Mouse (Mus musculus): Measurements from ENCODE around the gene Vps53. TPM values are rescaled to one million over a fixed set of nuclear protein-coding genes. Genes with fewer than 3 reads are reported as not detected.

Gene Vps53
- polyA plus RNA-seq, 2 experiments = 9.4 to 12.7 TPM

- Histone ChIP-seq H3K4me2 (ENCODE audit: low read depth) (no peak overlapping the region), H3K9ac (replicated peaks) (no peak overlapping the region), H3K27me3 (ENCODE audit: control insufficient read depth, insufficient read depth, low read length) (no peaks in the 10 kb centered on the region), H3K9me3 (ENCODE audit: control insufficient read depth, low read length) (no peaks in the 10 kb centered on the region), H3K36me3 (replicated peaks; ENCODE audit: control insufficient read depth, insufficient read depth, low read depth) (no peaks in the 10 kb centered on the region; the same call in 1 of the 2 replicates), H3K4me1 (replicated peaks; ENCODE audit: control insufficient read depth in 2 of 2, insufficient read depth in 2 of 2, low read length in 1 of 2) (no peaks in the 10 kb centered on the region), H3K4me3 (ENCODE audit: insufficient read depth in 1 of 2, low read depth in 2 of 2, low read length in 2 of 2) (no peak overlapping the region), H3K27ac (no peak overlapping the region)
- ATAC-seq (ENCODE audit: insufficient read depth) (no peak), DNase-seq (ENCODE audit: low read depth in 3 of 3, low spot score in 3 of 3) (no peak)
- WGBS (ENCODE audit: insufficient replicate concordance) = 71% methylated on average over 10 of the region's 10 CpGs
- no peak for TF ChIP-seq EP300 (IDR thresholded peaks at IDR 0.05; ENCODE audit: low read depth)
- no peak for TF ChIP-seq CTCF (IDR thresholded peaks at IDR 0.05; ENCODE audit: low read depth)
These were observed 59.0 kb downstream of the Vps53 start for GRCm38 (mm10) chr11:76120407-76120901.

- TF ChIP-seq EP300 (IDR thresholded peaks at IDR 0.05; ENCODE audit: low read depth) = no peak
- TF ChIP-seq CTCF (IDR thresholded peaks at IDR 0.05; ENCODE audit: low read depth) = no peak
- H3K9me3 ChIP-seq (ENCODE audit: control insufficient read depth, low read length) = no peaks in the 10 kb centered on the region
- 82% methylated on average over 3 of the region's 3 CpGs for WGBS (ENCODE audit: insufficient replicate concordance)
- H3K9ac ChIP-seq (replicated peaks) = no peak overlapping the region
- H3K27me3 ChIP-seq (ENCODE audit: control insufficient read depth, insufficient read depth, low read length) = no peaks in the 10 kb centered on the region
- ATAC-seq (ENCODE audit: insufficient read depth) (no peak), DNase-seq (ENCODE audit: low read depth in 3 of 3, low spot score in 3 of 3) (no peak)
- H3K27ac ChIP-seq = no peak overlapping the region
- no peak overlapping the region for H3K4me3 ChIP-seq (ENCODE audit: insufficient read depth in 1 of 2, low read depth in 2 of 2, low read length in 2 of 2)
- H3K36me3 ChIP-seq (replicated peaks; ENCODE audit: control insufficient read depth, insufficient read depth, low read depth) = no peaks in the 10 kb centered on the region; the same call in 1 of the 2 replicates
- no peaks in the 10 kb centered on the region for H3K4me1 ChIP-seq (replicated peaks; ENCODE audit: control insufficient read depth in 2 of 2, insufficient read depth in 2 of 2, low read length in 1 of 2)
- no peak overlapping the region for H3K4me2 ChIP-seq (ENCODE audit: low read depth)
These were observed 69.0 kb downstream of the Vps53 start for GRCm38 (mm10) chr11:76110416-76110815.

GRCm38 (mm10) chr11:76106551-76107496, 72.6 kb downstream of the Vps53 start:
- Histone ChIP-seq H3K9ac (replicated peaks) (no peak overlapping the region), H3K4me3 (ENCODE audit: insufficient read depth in 1 of 2, low read depth in 2 of 2, low read length in 2 of 2) (no peak overlapping the region), H3K9me3 (ENCODE audit: control insufficient read depth, low read length) (no peaks in the 10 kb centered on the region), H3K27me3 (ENCODE audit: control insufficient read depth, insufficient read depth, low read length) (no peaks in the 10 kb centered on the region), H3K36me3 (replicated peaks; ENCODE audit: control insufficient read depth, insufficient read depth, low read depth) (no peaks in the 10 kb centered on the region), H3K4me2 (ENCODE audit: low read depth) (no peak overlapping the region), H3K27ac (no peak overlapping the region), H3K4me1 (replicated peaks; ENCODE audit: control insufficient read depth in 2 of 2, insufficient read depth in 2 of 2, low read length in 1 of 2) (no peaks in the 10 kb centered on the region)
- ATAC-seq (ENCODE audit: insufficient read depth) (no peak), DNase-seq (ENCODE audit: low read depth in 3 of 3, low spot score in 3 of 3) (no peak)
- TF ChIP-seq EP300 (IDR thresholded peaks at IDR 0.05; ENCODE audit: low read depth) (no peak), CTCF (IDR thresholded peaks at IDR 0.05; ENCODE audit: low read depth) (no peak)
- WGBS (ENCODE audit: insufficient replicate concordance) = 76% methylated on average over 11 of the region's 11 CpGs

- no peaks in the 10 kb centered on the region for H3K27me3 ChIP-seq (ENCODE audit: control insufficient read depth, insufficient read depth, low read length)
- no peak for TF ChIP-seq CTCF (IDR thresholded peaks at IDR 0.05; ENCODE audit: low read depth)
- no peak for TF ChIP-seq EP300 (IDR thresholded peaks at IDR 0.05; ENCODE audit: low read depth)
- H3K4me3 ChIP-seq (ENCODE audit: insufficient read depth in 1 of 2, low read depth in 2 of 2, low read length in 2 of 2) = no peak overlapping the region
- peaks cover 2% of the 10 kb centered on the region for H3K36me3 ChIP-seq (replicated peaks; ENCODE audit: control insufficient read depth, insufficient read depth, low read depth)
- no peak overlapping the region for H3K4me2 ChIP-seq (ENCODE audit: low read depth)
- H3K9me3 ChIP-seq (ENCODE audit: control insufficient read depth, low read length) = no peaks in the 10 kb centered on the region
- H3K9ac ChIP-seq (replicated peaks) = no peak overlapping the region
- no peaks in the 10 kb centered on the region for H3K4me1 ChIP-seq (replicated peaks; ENCODE audit: control insufficient read depth in 2 of 2, insufficient read depth in 2 of 2, low read length in 1 of 2)
- ATAC-seq (ENCODE audit: insufficient read depth) = no peak
- no peak for DNase-seq (ENCODE audit: low read depth in 3 of 3, low spot score in 3 of 3)
- no peak overlapping the region for H3K27ac ChIP-seq
These were observed 78.3 kb downstream of the Vps53 start for GRCm38 (mm10) chr11:76101154-76101553.

- TF ChIP-seq EP300 (IDR thresholded peaks at IDR 0.05; ENCODE audit: low read depth) = no peak
- TF ChIP-seq CTCF (IDR thresholded peaks at IDR 0.05; ENCODE audit: low read depth) = no peak
- H3K36me3 ChIP-seq (replicated peaks; ENCODE audit: control insufficient read depth, insufficient read depth, low read depth) = peaks cover 2% of the 10 kb centered on the region
- no peak for ATAC-seq (ENCODE audit: insufficient read depth)
- H3K9me3 ChIP-seq (ENCODE audit: control insufficient read depth, low read length) = no peaks in the 10 kb centered on the region
- no peak overlapping the region for H3K9ac ChIP-seq (replicated peaks)
- DNase-seq (ENCODE audit: low read depth in 3 of 3, low spot score in 3 of 3) = no peak
- H3K4me3 ChIP-seq (ENCODE audit: insufficient read depth in 1 of 2, low read depth in 2 of 2, low read length in 2 of 2) = no peak overlapping the region
- no peak overlapping the region for H3K27ac ChIP-seq
- no peaks in the 10 kb centered on the region for H3K27me3 ChIP-seq (ENCODE audit: control insufficient read depth, insufficient read depth, low read length)
- 63% methylated on average over 4 of the region's 4 CpGs for WGBS (ENCODE audit: insufficient replicate concordance)
- H3K4me1 ChIP-seq (replicated peaks; ENCODE audit: control insufficient read depth in 2 of 2, insufficient read depth in 2 of 2, low read length in 1 of 2) = no peaks in the 10 kb centered on the region
- no peak overlapping the region for H3K4me2 ChIP-seq (ENCODE audit: low read depth)
These were observed 80.1 kb downstream of the Vps53 start for GRCm38 (mm10) chr11:76099193-76099975.

All from liver, embryonic 14.5 days (tissue).